Mouse (Mus musculus) layer of hippocampus, postnatal 14 days (tissue): Measurements from ENCODE around the gene Ptpn13. TPM values are rescaled to one million over a fixed set of nuclear protein-coding genes. Genes with fewer than 3 reads are reported as not detected.
A peak's percentile ranks its signal among the peaks of the same experiment; 100 is the strongest.

Experiments used
- DNase-seq, 2 experiments: peaks; one replicate each; pipeline ENCODE4 v3.0.0; 2021 to 2022; ENCODE audit warnings: low spot score in 2 of 2, mixed read lengths in 1 of 2
- total RNA-seq, 2 experiments: library from RNA; stranded (reverse); gene quantifications; 2 replicates each; pipeline ENCODE4 v1.2.3; 2021

The Ptpn13 gene
- total RNA-seq, 2 experiments from 2014 or later = 8.2 to 10.1 TPM

DNA sequence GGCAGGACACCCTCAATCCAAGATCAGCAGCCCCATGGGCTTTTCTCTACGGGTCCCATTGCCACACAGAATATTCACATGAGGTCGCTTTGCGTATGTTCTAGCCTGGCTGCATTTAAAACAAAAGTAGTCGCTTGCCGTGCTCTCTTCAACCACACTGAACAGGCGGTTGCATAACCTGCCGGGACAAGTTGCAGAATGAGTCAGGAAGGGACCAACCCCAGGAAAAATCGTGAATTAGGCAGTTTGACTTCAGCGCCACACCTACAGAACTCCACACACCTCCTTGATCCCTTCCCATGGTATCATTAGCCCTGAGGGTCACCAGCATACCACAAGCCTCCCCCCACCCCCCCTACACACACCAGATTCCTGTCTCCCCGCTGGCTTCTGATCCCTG lies 4.4 kb upstream of the Ptpn13 start:
- DNase-seq = no peak

DNA sequence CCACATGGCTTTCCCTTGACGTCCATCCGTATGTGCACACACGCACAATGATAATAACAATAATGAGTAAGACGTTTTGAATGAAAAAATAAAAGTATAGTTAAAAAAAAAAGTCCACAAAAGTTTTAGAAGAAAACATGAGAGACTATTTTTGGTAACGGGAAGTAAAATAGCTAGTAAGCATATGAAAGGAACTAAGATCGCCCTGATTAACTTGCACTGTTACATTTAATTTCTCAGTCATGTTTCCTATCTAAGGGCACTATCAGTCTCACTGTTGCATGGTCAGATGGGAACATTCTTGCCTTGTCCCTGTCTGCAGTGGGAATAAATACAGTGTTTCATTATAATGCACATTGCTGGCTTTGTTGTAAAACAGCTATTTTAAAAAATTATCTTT lies 2.4 kb upstream of the Ptpn13 start:
- no peak for DNase-seq

DNA sequence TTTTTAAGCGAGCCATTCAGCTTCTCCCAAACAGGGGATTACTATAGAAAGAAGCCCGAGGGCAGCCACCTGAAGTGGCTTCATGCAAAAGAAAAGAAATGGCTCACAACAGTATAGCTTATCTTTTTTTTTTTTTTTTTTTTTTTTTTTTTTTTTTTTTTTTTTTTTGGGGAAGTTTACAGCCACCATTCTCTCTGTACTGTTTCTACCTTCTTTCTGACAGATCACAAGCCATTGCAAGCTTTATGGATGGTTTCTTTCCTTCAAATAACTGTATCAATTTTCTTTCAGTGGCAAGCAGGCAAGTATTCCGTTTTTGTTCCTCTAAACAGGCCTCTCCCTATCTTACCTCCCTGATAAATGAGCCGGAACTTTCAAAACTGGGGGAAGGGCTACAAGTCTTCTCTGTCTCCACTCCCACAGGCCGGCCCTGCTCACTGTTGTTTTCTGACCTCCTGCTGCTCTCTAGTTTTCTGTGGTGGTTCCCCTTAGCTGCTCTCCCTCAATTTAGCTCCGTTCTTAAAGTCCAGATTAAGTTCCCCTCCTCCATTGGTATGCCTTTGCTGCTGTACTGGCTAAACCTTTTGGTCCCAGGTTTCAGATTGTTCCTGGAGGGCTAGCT lies 1.6 kb upstream of the Ptpn13 start:
- DNase-seq = no peak

DNA sequence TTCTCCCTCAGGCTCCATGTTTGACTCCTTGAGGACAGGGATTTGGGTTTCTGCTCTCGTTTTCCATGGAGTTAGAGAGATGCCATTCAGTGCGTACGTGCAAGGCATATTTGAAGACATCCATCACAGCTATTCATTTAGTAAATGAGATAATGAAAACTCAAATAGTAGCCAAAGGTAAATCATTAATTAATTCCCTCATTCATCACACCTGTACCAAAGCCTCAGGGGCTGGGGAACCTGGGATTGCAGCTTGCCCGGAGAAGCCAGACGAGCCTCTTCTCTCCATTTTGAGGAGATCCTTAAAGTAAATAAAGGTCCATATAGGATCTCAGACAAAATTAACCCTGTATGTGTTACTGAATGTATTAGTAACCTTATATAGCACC lies 1.1 kb upstream of the Ptpn13 start:
- DNase-seq = no peak

DNA sequence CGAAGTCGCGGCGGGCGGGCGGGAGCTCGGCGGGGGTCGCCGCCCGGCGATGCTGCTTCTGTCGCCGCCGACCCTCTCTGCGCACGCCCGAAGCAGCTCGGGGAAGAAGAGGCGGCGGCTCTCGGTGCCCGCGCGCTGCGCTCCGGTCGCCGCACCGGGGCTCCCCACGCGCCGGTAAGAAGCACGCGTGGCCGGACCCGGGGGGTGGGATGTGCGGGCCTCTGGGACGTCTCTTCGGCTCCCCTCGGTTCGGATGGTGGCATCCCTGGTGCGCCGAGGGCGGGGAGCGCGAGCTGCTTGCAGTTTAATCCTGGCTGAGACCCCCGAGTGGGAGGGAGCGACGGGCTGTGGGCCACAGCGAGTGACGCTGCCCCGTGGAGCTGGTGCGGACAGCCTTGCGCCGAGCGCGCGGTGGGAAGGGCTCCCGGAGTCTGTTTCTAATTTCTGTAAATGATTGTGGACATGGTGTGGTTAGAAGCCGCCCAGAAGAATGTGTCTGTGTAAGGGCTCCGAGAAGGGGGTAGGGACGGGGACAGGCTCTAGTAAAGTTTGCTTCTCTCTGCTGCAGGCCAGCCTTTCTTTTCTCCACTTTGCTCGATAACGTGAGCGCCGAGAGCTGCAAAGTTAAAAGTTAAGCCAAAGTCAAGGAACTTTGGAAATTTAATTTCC lies 505 bp downstream of the Ptpn13 start:
- peak; percentile 22 to 24 for DNase-seq

DNA sequence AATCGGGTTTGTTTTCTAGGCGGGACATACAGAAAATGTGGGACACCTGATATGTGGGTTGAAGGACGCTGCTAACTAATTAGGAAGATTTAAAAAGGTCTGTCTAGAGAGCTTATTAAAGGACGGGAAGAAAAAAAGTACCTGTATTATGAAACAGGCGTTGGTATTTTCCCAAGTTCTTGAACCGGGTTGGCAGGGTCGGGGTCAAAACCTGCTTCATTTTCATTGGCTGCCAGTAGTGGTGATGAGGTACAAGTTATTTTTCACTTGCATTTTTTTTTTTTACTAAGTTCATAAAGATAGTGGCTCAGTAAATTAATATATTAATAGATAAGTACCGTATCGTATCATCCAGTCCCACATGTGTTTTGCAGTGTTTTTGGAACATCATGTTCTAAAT lies 1.3 kb downstream of the Ptpn13 start:
- DNase-seq = no peak

DNA sequence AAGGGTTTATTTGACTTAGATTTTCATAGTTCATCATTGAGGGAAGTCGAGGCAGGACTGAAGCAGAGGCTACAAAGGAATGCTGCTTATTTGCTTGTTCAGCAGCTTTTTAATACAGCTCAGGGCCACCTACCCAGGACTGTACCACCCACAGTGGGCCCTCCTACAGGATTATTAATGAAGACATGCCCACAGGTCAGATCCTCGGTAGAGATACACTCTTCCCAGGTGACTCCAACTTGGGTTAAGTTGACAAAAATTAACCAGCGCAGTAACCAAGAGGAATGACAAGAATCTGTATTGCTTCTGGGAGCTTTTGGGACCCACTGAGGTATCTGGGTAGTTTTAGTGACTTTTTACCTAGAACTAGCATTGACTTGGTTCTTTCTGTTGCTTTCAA lies 6.0 kb downstream of the Ptpn13 start:
- no peak for DNase-seq

DNA sequence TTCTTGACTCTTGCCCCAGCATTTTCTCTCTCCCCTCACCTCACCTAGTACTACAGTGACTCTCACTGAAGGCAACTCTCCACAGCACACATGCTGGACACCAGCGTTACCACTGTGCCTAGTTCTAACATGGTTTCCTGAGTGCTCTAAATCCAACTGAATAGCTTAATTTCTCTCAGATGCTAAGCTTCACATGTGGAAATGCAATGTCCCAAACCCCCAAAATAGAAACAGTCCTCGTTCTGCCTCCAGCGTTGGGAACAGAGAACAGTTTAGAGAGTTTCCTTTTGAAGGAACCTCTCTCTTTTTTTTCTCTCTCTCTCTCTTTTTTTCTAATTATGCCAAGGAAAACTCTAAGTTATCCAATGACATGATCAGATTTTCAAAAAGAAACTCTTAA lies 6.5 kb downstream of the Ptpn13 start:
- DNase-seq = no peak

DNA sequence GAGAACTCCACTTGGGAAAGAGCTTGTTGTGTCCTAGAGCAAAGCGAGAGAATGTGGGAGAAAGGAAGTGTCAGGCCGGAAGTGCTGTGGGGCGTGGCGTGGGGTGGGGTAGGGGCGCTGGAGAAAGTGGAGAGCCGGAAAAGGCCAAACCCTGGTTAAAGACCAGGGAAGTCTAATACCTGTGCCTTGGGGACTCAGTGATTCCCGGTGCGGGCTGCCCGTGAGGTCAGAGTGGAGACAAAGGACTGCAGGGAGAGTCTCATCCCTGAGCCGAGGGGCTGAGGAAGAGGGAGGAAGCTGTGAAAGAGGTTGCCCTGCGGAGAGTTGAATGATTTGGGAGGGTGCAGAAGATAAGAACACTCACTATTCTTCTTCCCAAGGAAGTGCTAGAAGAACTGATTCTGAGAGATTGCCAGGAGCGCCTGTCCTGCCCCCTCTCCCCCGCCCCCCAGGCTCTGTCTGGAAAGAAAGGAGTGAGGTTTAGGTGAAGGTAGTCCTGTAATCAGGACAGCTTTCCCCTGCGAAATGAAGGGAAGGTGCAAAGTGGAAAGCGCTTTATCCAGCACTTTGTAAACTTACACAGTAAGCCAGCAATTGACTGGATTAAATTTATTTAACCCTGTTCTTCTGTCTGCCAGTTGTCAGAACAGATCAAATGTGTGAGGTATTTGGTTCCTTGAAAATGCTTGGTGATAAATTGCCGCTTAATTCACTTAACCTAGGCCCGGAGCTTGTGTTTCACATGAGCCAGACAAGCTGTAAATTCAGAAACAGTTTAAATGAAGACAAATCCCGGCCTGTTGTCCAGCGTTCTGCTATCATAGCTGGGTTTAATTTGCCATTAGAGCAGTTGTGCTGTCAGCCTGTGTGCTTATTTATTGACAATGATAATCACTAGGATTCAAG lies 11.3 kb downstream of the Ptpn13 start:
- no peak for DNase-seq

DNA sequence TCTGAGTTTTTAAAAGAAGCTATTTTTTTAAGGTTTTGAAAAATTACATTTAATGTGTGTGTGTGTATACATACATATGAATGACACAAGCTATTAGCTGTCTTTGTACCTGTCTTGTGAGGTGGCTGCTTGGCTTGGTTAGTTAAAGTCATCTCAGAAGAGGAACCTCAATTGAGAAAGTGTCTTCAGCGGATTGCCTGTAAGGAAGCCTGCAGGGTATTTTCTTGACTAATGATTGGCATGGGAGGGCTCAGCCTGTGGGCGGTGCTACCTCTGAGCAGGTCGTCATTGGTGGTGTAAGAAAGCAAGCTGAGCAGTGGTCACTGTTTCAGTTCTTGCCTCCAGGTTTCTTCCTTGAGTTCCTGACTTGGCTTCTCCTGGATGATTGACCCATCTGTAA lies 12.7 kb downstream of the Ptpn13 start:
- no peak for DNase-seq

DNA sequence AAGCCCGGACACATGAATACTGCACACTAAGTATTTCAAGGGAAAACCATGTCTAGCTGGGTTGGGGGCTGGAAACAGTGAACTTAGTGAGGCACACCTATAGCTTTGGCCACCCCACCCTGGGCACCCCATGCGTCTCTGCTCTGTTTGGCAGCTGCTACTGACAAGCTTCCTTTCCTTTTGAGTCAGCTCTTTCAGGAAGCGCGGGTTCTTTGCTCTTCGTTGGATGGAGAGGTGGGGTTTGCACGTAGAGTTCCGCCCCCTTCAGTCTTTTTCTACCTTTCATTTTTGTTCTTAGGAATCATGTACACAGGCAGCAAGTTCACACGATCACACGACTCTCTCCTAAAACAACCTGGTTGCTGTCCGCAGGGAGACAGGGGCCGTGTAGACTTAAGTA lies 14.2 kb downstream of the Ptpn13 start:
- no peak for DNase-seq

DNA sequence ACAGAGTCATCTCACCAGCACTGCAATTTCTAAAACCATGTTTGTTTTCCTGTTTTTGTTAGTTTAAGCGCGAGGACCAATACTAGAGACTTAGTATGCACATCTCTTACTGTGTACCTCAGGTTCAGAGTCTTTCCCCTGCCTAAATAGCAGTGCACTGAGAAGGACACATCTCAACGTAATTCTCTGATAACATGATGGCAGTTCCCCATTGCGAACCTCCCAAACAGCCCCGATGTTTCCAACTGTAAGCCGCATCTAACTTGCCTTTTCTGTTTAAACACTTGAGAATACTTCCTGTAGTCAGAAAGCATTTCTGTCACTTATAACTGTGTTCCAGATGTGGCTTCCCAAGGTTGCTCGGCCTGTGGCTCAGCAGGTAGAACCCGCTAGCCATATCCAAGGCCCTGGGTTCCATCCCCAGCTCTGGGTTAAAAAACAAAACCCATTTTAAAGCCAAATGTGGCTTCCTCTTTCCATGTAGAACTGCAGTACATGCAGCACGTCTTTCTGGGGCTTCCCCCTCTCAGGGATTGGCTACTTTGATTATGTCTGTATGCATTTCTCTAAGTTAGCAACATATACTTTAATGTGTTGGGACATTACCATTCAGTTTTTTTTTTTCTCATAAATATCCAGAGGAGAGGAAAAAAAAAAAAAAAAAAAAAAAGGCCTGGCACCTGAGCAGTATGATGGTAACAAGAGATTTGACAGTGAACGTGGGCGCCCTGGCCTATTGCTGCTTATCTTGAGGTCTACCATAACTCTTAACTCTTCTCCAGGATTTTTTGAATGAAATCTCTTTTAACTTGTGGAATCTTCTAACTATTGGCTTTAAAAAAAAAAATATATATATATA lies 15.7 kb downstream of the Ptpn13 start:
- no peak for DNase-seq

DNA sequence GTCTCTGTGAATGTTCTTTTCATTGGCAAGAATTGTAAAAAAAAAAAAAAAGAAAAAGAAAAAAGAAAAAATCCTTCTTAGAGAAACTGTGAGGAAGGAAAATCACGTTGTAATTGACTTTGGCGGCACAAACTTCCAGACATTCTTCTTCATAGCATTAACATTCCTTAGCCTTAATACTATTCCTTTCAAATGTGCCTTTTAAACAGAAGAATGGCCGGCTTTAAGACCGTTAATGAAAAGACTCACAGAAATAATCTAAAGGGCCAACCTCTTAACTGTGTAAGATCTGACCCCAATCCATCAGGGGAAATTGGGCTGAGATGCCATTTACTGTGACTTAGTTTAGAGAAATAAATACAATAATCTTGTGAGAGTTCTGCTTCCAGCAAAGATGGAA lies 16.7 kb downstream of the Ptpn13 start:
- no peak for DNase-seq

DNA sequence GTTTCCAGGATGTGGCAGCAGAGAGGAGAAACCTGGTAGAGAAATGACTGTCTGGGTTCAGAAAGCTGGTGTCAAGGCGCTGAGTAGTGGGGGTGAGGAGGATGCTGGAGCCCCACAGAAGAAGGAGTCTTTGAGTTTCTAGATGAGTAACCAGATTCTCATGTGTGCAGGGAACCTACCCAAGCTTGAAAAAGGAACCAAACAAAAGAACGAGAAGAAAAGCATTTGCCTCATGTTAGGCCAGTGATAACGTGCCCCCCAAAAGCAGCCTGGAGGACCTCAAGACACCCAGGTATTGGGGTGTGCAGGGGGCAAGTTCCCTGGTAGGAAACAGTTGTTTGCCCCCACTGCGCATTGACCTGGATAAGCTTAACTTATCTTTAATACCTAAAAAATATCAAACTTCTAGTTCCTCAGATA lies 17.3 kb downstream of the Ptpn13 start:
- no peak for DNase-seq

DNA sequence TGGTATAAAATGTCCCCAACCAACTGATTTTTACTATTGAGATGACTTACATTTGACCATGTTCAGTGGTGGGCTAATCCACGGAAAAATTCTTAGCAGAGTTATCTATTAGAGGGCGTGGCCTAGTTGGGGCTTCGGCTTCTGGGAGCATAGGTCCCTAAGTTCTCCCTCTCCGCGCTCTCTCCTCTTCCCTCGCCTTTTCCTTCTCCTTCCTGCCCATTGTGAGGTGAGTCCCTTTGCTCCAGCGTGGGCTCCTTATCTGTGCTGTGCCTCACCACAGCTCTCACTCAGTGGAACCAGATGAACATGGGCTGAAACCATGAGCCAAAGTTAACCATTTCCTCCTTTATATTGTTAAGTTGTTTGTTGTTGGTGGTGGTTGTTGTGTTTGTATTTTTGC lies 17.9 kb downstream of the Ptpn13 start:
- no peak for DNase-seq

DNA sequence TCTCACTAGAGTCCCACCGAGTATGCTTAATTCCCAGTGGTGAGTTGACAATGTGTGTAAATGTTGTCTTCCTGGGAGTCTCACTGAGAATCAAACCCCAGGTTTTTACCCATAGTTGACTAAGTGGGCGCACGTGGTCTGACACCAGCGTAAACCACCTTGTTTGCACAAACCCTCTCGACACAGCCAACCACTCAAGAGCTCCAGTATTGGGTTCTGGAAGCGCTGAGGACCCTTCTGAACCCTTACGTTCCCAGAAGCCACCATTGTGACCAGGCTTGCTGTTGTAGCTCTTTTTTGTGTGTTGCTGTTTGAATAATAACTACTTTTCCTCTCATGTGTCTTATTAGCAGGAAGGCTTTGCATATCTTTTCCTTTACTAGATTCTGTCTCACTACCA lies 20.4 kb downstream of the Ptpn13 start:
- DNase-seq = no peak

DNA sequence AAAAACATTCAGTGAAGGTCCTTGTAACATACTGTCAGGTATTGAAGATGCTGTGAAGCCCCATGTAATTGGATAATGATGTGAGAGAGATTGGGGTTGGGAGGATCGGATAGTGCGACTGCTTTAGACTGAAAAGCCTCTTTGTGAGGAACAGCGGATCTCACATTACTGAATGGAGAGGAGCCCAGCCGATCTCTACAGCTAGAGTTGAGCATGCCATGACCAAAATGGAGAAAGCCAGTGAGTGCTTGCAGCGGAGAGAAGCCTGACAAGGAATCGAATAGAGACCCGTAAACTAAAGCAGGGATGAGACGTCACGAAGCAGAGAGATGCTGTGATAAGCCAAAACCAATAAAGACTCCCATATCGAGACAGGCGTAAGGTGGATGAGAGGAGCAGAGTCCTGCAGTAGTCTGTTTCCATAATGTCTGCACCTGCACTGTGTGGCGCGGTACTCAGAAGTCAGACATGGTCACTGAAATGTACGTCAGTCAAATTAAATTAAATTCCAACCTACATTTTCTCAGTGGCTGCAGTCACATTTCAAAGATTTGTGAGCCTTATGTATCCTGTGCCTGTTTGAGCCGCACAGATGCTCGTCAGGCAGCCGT lies 22.9 kb downstream of the Ptpn13 start:
- no peak for DNase-seq

DNA sequence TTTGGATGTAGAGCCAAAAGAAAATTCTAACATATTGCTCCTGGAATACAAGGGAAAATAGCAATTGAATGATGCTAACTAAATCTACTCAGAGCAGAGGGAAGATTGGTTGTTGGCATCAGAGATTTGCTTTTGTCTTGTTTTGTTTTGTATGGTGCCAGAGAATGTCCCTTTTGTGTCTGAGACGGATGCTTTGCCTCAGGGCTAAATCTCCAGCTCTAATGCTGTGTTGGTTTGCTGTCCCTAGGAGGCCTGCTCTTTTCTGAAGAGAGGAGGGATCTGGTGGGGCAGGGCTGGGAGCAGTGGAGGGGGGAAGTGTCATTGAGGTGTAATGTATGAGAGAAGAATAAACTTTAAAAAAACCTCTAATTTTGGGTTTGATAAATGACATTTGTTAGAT lies 23.5 kb downstream of the Ptpn13 start:
- DNase-seq = no peak

DNA sequence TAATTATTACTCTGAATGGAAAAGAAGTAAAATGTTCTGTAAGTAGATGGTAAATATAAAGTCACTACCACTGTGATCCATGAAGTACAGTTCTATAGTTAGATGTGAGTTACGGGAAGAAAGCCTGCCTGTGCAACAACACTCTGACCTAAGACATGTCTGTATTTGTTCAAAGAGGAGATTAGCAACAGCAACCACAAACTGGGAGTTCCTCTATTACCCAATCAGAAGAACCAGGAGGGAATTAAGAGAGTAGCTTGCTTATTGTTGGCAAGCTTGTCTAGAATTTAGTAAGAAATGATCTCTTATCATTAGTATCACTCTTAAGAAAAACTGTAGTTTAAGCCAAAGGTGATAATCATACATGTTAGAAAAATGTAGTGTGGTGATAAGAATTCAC lies 25.7 kb downstream of the Ptpn13 start:
- no peak for DNase-seq

DNA sequence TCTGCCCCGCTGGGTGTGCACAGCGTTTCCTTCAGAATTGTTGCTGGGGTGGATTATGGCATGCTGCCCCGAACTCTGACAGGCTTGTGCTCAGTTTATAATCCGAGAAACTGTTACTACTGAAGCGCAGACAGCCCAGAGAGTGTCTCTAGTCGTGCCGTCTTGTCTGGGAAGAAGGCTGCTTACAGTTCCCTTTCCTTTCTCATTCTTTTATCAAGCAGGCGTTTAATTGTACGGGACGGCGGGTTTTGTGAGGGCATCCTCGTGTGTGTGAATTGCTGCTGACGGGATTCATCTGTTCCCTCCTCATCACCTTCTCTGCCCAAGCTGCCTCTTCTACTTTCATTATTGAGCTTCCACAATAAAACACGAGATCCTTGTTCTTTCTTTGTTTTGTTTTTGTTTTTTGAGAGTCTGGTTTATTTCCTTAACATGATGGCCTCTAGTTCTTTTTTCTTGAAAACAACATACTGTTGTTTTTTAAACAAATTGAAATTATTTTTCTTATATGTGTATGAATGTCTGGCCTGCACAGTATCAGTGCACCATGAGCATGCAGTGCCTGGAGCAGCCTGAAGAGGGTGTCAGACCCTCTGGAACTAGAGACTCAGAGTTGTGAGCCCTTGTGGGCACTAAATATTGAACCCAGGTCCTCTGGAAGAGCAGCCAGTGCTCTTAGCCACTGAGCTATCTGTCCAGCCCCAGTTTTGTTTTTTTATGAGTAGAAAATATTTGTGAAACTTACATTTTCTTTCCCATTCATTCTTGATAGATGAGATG lies 28.6 kb downstream of the Ptpn13 start:
- no peak for DNase-seq
